Mouse (Mus musculus) MEL (cell line): ENCODE results near the gene Mad2l1bp.

Experiments used
- CTCF ChIP-seq, 3 experiments: IDR thresholded peaks in 2 of 3; conservative IDR thresholded peaks in 1 of 3; 2 replicates each; pipeline ENCODE4 v1.5.1; 2011 to 2012; ENCODE audit warnings: low read length in 3 of 3, low read depth in 2 of 3, mild to moderate bottlenecking in 2 of 3, improper control_type of control experiment in 1 of 3, inconsistent platforms in 1 of 3, mixed read lengths in 1 of 3, moderate library complexity in 1 of 3; ENCODE audit not compliant: control insufficient read depth in 1 of 3, insufficient read depth in 1 of 3, poor library complexity in 1 of 3, severe bottlenecking in 1 of 3
- E2F4 ChIP-seq: IDR thresholded peaks from 2 replicates; pipeline ENCODE4 v1.6.1; 2011; ENCODE audit warnings: low read depth, low read length, improper control_type of control experiment, borderline replicate concordance
- EP300 ChIP-seq, 2 experiments: IDR thresholded peaks; 2 replicates each; pipeline ENCODE4 v1.6.1; 2011; ENCODE audit warnings: improper control_type of control experiment in 2 of 2, low read length in 2 of 2, low read depth in 1 of 2, mild to moderate bottlenecking in 1 of 2
- GATA1 ChIP-seq: IDR thresholded peaks from 2 replicates; pipeline ENCODE4 v1.6.1; 2011; ENCODE audit warnings: low read depth, low read length, improper control_type of control experiment
- POLR2AphosphoS5 ChIP-seq: IDR thresholded peaks from 2 replicates; pipeline ENCODE4 v1.6.1; 2012; ENCODE audit warnings: low read depth, borderline replicate concordance, mild to moderate bottlenecking, inconsistent platforms, low read length, moderate library complexity, mixed read lengths
- ZC3H11A ChIP-seq: IDR thresholded peaks from 2 replicates; pipeline ENCODE4 v1.6.1; 2012; ENCODE audit warnings: low read depth, mild to moderate bottlenecking, inconsistent platforms, low read length, improper control_type of control experiment

DNA sequence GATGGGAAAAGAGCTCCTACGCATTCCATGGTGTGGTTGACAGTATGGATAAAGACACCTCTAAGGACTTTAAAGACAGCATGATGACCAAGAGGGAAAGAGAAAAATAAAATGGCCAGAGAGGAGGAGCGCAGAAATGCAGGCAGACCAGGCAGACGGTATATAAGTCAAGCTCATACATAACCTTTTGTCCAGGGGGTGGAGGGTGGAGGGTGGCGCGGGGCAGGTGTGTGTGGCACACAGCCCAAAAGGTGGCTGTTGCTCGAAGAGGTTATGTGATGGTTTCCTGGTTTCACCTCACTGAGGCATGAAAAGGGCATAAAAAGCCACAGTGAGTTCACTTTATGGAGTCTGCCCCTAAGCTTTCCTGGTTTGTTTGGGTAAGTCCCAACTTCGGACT lies 9.2 kb upstream of the Mad2l1bp start:
- TF ChIP-seq E2F4 = no peak
- TF ChIP-seq EP300 (IDR thresholded peaks at IDR 0.05; ENCODE audit: low read depth in 1 of 2, low read length in 2 of 2) = no peak
- TF ChIP-seq POLR2AphosphoS5 = no peak
- no peak for TF ChIP-seq GATA1
- no peak for TF ChIP-seq CTCF (IDR thresholded peaks at IDR 0.05 in 2 of 3, conservative IDR thresholded peaks at IDR 0.05 in 1 of 3; ENCODE audit: control insufficient read depth in 1 of 3, insufficient read depth in 1 of 3, low read depth in 2 of 3, low read length in 3 of 3, poor library complexity in 1 of 3, severe bottlenecking in 1 of 3)
- no peak for TF ChIP-seq ZC3H11A
